ENCODE assay signal across 15 mouse cellular contexts in genomic region chr4:136734210-136734803, GRCm38 (mm10).
DNase-seq lines count a peak whose midpoint lies in the region; ATAC-seq and TF ChIP-seq lines count a peak whose summit lies in the region.
"Had no signal": no experiment of that assay in that cellular context is flagged by ENCODE, and none has a peak within 500 bp of the region (broad histone marks: within the 10 kb centered on the region; RNA-seq: fewer than 3 reads in every experiment).

No protein-coding gene starts in this region.

- no peak overlapping the region for H3K4me2 ChIP-seq in hindbrain, embryonic 14.5 days (replicated peaks)
- no peak overlapping the region for H3K4me2 ChIP-seq in midbrain, postnatal 0 days (ENCODE audit: low read depth, low read length, poor library complexity, severe bottlenecking)
- H3K4me2 ChIP-seq: liver, embryonic 12.5 days had no signal

- H3K9ac ChIP-seq in hindbrain, embryonic 14.5 days: peak overlapping the region; percentile 36; the same call in 1 of the 2 replicates
- peak overlapping the region; percentile 36; the same call in 1 of the 2 replicates for H3K9ac ChIP-seq in midbrain, postnatal 0 days (replicated peaks; ENCODE audit: low read length, poor library complexity, severe bottlenecking)
- H3K9ac ChIP-seq: liver, embryonic 12.5 days had no signal

- H3K4me1 ChIP-seq in heart, embryonic 10.5 days: peaks cover 66% of the 10 kb centered on the region
- H3K4me1 ChIP-seq in hindbrain, embryonic 14.5 days (replicated peaks; ENCODE audit: control insufficient read depth, insufficient read depth, low read length): peaks cover 58% of the 10 kb centered on the region
- peaks cover 9% of the 10 kb centered on the region; the same call in 1 of the 2 replicates for H3K4me1 ChIP-seq in midbrain, postnatal 0 days (ENCODE audit: insufficient read depth, low read length)

- no peaks in the 10 kb centered on the region for H3K36me3 ChIP-seq in heart, embryonic 10.5 days
- H3K36me3 ChIP-seq in hindbrain, embryonic 14.5 days (replicated peaks; ENCODE audit: control insufficient read depth, insufficient read depth): 0 out of 2 replicates have a peak, but pooled peaks cover 2% of the 10 kb centered on the region
- H3K36me3 ChIP-seq in midbrain, postnatal 0 days (ENCODE audit: insufficient read depth, low read length): no peaks in the 10 kb centered on the region
- H3K36me3 ChIP-seq: liver, embryonic 12.5 days had no signal

- no peak for DNase-seq in heart, embryonic 10.5 days (ENCODE audit: low spot score)
- DNase-seq in heart, adult 8-10 months (ENCODE audit: low spot score): no peak
- peak; percentile 85 for DNase-seq in brain, embryonic 14.5 days (ENCODE audit: low read depth)
- no peak for DNase-seq in hindbrain, embryonic 14.5 days (ENCODE audit: low spot score)
- peak; percentile 61 for DNase-seq in midbrain, postnatal 0 days (ENCODE audit: low spot score)
- no peak for DNase-seq in adrenal gland, postnatal 4 days (ENCODE audit: low spot score in 2 of 2)
- no peak for DNase-seq in adrenal gland, postnatal 10 days
- no peak for DNase-seq in adrenal gland, adult 2 months
- DNase-seq: B cell, adult 2 months; gastrocnemius, postnatal 36 days; kidney, postnatal 25 days; spleen, adult 18-20 months; thymus, adult 2 months had no signal

- 81% methylated on average over 15 of the region's 15 CpGs for WGBS in heart, embryonic 10.5 days
- WGBS in hindbrain, embryonic 14.5 days: 30% methylated on average over 15 of the region's 15 CpGs
- WGBS in midbrain, postnatal 0 days: 37% methylated on average over 15 of the region's 15 CpGs

- no peaks in the 10 kb centered on the region for H3K9me3 ChIP-seq in heart, embryonic 10.5 days
- H3K9me3 ChIP-seq in hindbrain, embryonic 14.5 days (ENCODE audit: control insufficient read depth, low read length): no peaks in the 10 kb centered on the region
- no peaks in the 10 kb centered on the region for H3K9me3 ChIP-seq in midbrain, postnatal 0 days (ENCODE audit: low read length)
- H3K9me3 ChIP-seq: liver, embryonic 12.5 days had no signal

- H3K4me3 ChIP-seq in heart, embryonic 10.5 days: no peak overlapping the region
- H3K4me3 ChIP-seq in hindbrain, embryonic 14.5 days (replicated peaks; ENCODE audit: low read length): no peak overlapping the region
- H3K4me3 ChIP-seq in midbrain, postnatal 0 days (ENCODE audit: low read depth, low read length): no peak overlapping the region
- H3K4me3 ChIP-seq: left cerebral cortex, adult 2 months; liver, embryonic 12.5 days had no signal

- no peak for TF ChIP-seq POLR2A in brain, embryonic 14.5 days (IDR thresholded peaks at IDR 0.05; ENCODE audit: borderline replicate concordance, extremely low read depth, insufficient read depth, insufficient read length, poor library complexity, severe bottlenecking)

- TF ChIP-seq CTCF in brain, embryonic 14.5 days (IDR thresholded peaks at IDR 0.05; ENCODE audit: borderline replicate concordance, extremely low read depth, insufficient read depth, insufficient read length): no peak
- no peak for TF ChIP-seq CTCF in midbrain, postnatal 0 days (IDR thresholded peaks at IDR 0.05)

- H3K27ac ChIP-seq in heart, embryonic 10.5 days: 0 out of 2 replicates have a peak overlapping the region, but pooled peaks have one; percentile 53
- peak overlapping the region; percentile 62 for H3K27ac ChIP-seq in hindbrain, embryonic 14.5 days
- 0 out of 2 replicates have a peak overlapping the region, but pooled peaks have one; percentile 43 for H3K27ac ChIP-seq in midbrain, postnatal 0 days (ENCODE audit: low read depth, low read length)
- H3K27ac ChIP-seq: left cerebral cortex, adult 2 months had no signal

- peaks cover 20% of the 10 kb centered on the region for H3K27me3 ChIP-seq in heart, embryonic 10.5 days (ENCODE audit: insufficient read depth, poor library complexity, severe bottlenecking)
- H3K27me3 ChIP-seq in hindbrain, embryonic 14.5 days (ENCODE audit: control insufficient read depth, insufficient read depth, low read length): no peaks in the 10 kb centered on the region
- no peaks in the 10 kb centered on the region for H3K27me3 ChIP-seq in midbrain, postnatal 0 days (ENCODE audit: insufficient read depth, low read length)
- H3K27me3 ChIP-seq: liver, embryonic 12.5 days had no signal

- peak; percentile 28; the same call in 1 of the 2 replicates for ATAC-seq in hindbrain, embryonic 14.5 days (ENCODE audit: low FRiP score)
- ATAC-seq in midbrain, postnatal 0 days (ENCODE audit: low FRiP score): no peak
- ATAC-seq: liver, embryonic 12.5 days had no signal

Comparison
In these comparisons a context has a peak if more than half of its experiments do, and no peak if none do; other contexts are left out.
1. DNase-seq: peak in brain, embryonic 14.5 days (single experiment) and midbrain, postnatal 0 days (single experiment); none in heart, embryonic 10.5 days (single experiment), heart, adult 8-10 months (single experiment), hindbrain, embryonic 14.5 days (single experiment), adrenal gland, postnatal 4 days (0 of 2), adrenal gland, postnatal 10 days (single experiment) and adrenal gland, adult 2 months (single experiment).
2. Peak in every context shown above with its lines, with median percentiles within 50 percentile points of each other: H3K27ac ChIP-seq.